Mouse (Mus musculus) kidney, postnatal 10 days (tissue): ENCODE measurements around the gene Tbc1d9.
A peak's percentile ranks its signal among the peaks of the same experiment; 100 is the strongest.

Experiments used
- DNase-seq: peaks from one replicate; pipeline ENCODE4 v3.0.0; 2021; ENCODE audit warnings: mixed read lengths

The Tbc1d9 gene

GRCm38 (mm10) chr8:83165235-83165930 lies at the start of gene Tbc1d9:
Gene Tbc1d9 (plus strand): TSS chr8:83165352.
- DNase-seq, result peak; percentile 78

GRCm38 (mm10) chr8:83135086-83135485 lies 30.1 kb upstream of the Tbc1d9 start:
- peak; percentile 35 for DNase-seq

- no peak for DNase-seq
Observed at GRCm38 (mm10) chr8:83140068-83140467, 25.1 kb upstream of the Tbc1d9 start.

- no peak for DNase-seq
Observed at GRCm38 (mm10) chr8:83140701-83141111, 24.4 kb upstream of the Tbc1d9 start.

- DNase-seq, result no peak
Observed at GRCm38 (mm10) chr8:83141358-83141757, 23.8 kb upstream of the Tbc1d9 start.

DNA sequence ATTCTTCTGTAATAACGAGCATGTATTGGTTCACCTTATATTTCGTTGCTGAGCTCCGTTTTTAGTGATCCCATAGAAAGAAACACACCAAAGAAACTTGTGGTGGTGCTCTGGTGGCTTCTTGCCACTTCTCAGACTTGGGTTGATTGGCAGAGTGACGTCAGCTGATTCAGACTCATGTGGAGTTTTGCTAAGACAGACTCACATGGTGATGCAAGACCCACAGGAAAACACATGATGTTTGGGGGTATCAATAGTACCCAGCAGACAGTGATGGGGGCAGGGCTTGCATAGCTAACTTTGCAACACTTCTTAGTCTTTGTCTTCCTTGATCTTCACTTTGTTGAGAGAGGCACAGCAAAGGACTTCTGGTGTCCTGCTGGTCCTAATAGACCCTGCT lies 20.6 kb upstream of the Tbc1d9 start:
- DNase-seq, result no peak

GRCm38 (mm10) chr8:83145421-83145820 lies 19.7 kb upstream of the Tbc1d9 start:
- no peak for DNase-seq

- DNase-seq, result no peak
Observed at GRCm38 (mm10) chr8:83149124-83149523, 16.0 kb upstream of the Tbc1d9 start.

DNA sequence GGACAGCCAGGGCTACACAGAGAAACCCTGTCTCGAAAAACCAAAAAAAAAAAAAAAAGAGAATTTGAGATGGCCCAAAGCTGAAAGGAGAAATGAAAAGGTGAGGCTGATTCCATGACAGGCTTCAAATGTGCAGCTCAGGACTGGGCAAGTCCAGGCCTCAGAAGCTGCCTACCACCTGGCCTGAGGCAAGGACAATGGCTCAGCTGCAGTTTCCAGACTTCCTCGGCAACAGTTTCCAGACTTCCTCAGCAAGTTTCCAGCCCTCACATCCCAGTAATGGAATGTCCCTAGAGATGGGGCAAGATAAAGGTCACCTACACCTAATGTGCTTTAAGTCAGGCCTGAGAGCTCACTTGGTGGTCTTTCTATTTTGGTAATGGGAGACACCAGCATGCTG lies 13.1 kb upstream of the Tbc1d9 start:
- no peak for DNase-seq

DNA sequence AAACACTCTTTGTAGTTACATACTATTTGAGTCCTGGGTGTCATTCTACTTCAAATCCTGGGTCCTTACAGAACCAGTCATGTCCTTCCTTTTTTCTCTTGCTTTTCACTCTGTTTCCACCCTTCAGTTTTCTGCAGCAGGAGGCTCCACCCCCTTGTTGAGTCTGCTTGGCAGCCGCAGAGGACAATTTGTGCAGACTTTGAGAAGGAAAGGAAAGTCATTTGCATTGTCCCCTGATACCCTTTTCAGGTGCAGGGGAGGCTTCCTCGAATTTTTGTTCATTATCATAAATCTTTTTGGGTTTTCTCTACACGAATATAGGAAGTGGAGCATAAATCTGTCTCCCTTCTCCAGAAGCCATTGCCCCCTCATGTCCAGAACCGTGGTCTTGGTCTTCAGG lies 12.7 kb upstream of the Tbc1d9 start:
- no peak for DNase-seq

DNA sequence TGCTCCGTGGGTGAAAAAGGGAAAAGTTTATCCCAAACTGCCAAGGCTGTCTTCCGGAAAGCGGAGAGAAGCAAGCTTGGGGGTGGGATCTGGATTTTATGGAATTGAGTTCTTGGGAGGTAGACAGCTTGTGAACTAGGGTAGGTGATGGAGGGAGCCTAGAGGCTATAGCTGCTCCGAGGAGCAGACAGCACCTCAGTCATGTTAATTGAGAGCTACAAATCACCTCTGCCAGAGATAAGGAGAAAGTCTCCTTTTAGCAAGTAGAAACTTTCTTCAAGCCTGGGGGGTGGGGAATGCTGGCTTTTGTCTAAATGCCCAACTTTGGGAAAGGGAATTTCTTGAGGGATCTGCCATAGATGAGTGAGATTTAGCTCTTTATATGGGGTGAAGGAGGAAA lies 10.0 kb upstream of the Tbc1d9 start:
- DNase-seq, result no peak

- no peak for DNase-seq
Observed at GRCm38 (mm10) chr8:83158971-83159370, 6.2 kb upstream of the Tbc1d9 start.

GRCm38 (mm10) chr8:83159615-83160014 lies 5.5 kb upstream of the Tbc1d9 start:
- DNase-seq, result no peak

GRCm38 (mm10) chr8:83160613-83161012 lies 4.5 kb upstream of the Tbc1d9 start:
- DNase-seq, result no peak

GRCm38 (mm10) chr8:83165931-83166867 lies 1.0 kb downstream of the Tbc1d9 start, which contains the start of gene Gm10645:
Gene Gm10645 (minus strand): TSS chr8:83166170.
- peak; percentile 59 for DNase-seq

DNA sequence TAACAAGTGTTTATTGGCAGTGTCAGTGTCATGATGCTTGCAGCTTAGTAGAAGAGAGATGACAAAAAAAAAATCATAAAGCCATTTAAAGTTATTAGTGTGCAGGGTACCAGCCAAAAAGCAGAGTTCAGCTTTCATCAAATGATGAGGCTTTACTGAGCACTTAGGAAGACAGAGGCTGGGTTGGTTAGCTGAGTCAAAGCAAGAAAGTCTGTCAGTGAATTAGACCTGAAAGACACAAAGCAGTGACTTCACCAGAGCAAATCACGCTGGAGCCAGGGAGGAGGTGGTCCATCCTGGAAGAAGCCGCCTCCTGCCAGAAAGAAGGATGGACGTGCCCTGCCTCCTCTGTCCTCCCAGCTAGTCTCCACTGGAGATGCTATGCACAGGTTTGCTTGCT lies 2.8 kb downstream of the Tbc1d9 start:
- DNase-seq, result no peak

DNA sequence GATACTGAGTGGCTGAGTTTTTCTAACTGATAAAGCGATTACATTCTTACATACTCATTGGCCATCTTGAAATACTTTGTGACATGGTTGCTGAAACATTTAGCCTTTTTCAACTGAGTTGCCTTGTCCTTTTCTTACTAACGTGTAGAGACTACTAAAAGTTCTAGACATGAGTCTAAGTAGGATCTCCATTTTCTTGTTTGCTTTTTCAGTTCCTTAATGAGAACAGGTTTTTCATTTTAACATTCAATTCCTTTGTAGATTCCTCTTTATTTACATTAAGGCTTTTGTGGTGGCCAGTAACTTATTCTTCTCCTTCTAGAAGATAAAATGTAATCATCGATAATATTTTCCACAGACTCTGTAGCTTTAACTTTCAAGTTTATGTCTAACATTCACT lies 4.0 kb downstream of the Tbc1d9 start:
- no peak for DNase-seq

DNA sequence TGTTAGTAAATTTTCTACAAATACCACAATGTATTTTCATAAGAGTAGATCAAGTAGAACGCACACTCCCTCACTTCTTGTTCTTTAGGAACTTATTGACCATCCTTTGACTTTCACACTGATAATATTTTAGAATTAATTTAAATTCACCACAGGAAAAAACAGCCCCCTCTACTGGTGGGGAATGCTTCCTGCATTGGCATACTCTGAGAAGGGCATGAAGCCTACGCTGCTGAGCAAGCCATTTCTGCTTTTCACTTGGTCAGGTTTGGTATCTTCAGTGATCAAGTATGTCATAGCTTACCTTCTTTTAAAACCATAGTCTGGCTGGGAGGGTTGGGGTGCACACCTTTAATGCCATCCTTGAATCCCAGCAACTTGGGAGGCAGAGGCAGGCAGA lies 4.6 kb downstream of the Tbc1d9 start:
- peak; percentile 30 for DNase-seq

DNA sequence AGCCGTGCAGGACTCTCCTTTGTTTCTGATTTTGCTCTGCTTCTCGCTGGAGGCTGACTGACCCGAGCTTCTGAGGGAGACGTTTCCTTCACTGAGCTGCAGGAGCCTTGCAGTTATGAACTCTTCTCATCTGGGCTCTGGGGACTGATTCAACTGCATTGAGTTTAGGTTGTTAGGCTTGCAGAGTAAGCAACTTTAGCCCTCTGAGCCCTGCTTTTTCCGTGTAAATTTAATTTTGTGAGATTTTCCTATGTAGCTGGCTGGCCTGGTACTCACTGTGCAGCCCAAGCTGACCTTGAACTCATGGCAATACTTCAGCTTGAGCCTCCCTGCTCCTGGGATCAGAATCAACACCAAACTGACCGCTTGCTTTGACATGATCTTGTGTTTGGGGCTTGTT lies 5.7 kb downstream of the Tbc1d9 start:
- DNase-seq, result no peak

DNA sequence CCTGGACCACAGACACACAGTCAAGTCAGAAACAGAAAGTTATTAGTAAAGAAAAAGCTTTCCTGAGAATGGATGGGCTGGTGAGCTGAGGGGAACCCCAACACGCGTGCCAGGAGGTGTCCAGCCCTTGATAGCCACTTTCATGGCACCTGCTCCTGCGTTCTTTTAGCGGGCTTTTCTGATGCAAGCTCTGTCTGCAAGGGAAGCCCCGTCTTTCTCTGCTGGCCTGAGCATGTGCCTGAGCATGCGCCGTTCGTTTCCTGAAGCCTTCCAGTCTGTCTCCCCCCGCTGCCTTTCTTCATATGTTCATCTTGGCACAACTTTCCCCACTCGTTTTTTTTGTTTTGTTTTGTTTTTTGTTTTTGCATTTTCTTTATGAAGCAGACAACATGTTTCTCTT lies 10.5 kb downstream of the Tbc1d9 start:
- peak; percentile 21 for DNase-seq

- no peak for DNase-seq
Observed at GRCm38 (mm10) chr8:83176785-83177184, 11.6 kb downstream of the Tbc1d9 start.

DNA sequence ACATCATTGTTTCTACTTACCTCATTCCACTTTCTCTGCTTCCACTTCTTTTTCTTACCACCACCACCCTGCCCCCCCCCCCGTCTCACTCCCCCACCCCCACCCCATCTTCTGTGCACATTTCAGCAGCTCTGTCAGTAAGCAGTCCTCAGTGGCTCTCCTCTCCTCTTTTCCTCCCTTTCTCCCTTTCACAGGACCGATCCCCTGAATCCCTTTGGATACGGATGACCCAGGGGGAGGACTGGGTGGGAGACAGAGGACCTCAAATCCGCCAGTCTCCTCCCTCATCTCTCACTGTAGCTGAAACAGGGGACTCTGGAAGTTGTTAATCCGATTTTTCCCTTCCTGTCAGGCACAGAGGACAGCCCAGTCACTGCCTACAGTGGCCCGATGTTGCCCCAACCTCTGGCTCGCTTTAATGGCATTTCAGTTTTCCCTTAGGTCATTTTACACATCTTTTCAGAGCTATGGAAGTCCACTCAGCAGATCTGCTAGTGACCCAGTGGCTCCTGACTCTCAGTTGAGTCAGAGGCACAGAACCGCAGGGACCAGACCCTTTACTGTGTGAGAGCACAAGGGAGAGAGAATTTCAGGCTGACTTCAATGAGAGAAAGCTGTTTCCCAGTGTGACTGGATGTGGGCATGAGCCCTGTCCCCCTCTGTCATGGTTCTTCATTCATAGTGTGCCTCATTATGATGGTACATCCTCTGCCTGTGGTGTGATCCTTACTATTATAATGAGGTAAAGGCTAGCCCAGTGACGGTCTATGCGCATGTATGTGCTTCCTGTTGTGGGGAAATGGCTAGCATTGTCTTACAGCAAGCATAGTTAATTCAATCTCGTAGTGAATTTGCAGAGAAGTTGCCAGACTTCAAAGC lies 12.4 kb downstream of the Tbc1d9 start:
- DNase-seq, result no peak

- DNase-seq, result peak; percentile 57
Observed at GRCm38 (mm10) chr8:83178228-83178742, 13.1 kb downstream of the Tbc1d9 start.
